Mouse (Mus musculus) CH12F3 (cell line): Measurements from ENCODE around the gene Rpgr.

Experiments used
- in situ Hi-C: fragments of 300-500 bp; cut with MboI; formaldehyde crosslinking; loops from 2 replicates; pipeline ENCODE4 v1.14.3; 2020; ENCODE audit warnings: low sequenced_read_pairs

Rpgr gene

GRCm38 (mm10) chrX:10079981-10080380, 136.7 kb downstream of the Rpgr start:
- in situ Hi-C loops, result no loop called here

- in situ Hi-C loops, result no loop called here
These were observed 142.8 kb downstream of the Rpgr start for GRCm38 (mm10) chrX:10073966-10074365.

DNA sequence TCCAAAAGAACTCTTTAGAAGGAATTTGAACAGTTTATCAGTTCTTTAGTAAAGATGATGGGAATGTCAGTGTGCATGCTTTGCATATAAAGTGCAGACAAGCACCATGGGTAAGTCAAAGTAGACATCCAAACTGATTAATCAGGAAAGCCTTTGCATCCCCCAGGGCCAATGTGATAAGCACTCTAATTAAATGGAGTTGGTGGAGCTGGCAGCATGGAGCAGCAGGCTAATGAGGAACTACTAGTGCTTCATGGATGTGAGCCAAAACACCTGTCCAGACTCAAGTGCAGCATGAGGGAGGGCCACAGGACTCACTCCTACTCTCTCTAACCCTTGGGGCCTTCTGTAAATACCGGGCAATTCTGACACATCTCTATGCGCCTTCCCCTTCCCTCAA, 145.2 kb downstream of the Rpgr start:
- in situ Hi-C loops, result no loop called here

GRCm38 (mm10) chrX:10070689-10071088, 146.0 kb downstream of the Rpgr start:
- in situ Hi-C loops, result no loop called here

DNA sequence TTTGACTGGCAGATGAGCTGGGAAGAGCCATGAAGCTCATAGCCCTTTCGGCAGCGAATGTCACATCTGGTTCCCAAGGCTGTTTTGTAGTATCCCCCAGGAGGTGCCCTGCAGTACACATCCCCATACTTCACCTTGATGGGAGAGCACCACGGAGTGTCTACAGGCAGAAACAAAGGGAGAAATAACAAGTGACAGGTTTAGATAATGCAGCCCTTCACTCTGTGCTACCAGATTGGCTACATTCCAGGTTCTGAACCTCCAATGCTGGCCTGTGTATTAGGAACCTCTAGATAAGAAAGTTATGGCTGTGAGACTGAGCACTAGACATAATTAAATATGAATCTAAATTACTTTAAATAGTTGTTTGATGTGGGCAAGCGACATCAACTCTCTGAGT, 147.3 kb downstream of the Rpgr start:
- in situ Hi-C loops, result no loop called here

DNA sequence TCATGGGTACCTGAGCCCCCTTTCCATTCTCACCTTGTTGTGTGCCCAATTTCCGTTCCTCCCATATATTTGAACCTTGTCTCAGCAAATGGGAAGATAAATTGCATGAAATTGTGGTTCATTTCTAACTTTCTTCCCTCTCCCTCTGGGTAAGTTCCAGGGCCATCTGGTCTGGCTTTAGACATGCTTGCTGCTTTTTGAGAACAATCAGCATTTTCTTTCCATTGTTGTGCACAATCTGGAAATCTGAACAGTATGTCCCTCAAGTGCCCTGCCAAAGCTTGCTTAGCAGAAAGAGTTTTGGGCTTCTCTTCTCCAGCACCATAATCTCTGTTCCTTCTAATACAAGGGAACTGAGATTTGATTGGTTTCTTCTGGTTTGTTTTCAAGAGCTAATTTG, 152.9 kb downstream of the Rpgr start:
- in situ Hi-C loops, result no loop called here

DNA sequence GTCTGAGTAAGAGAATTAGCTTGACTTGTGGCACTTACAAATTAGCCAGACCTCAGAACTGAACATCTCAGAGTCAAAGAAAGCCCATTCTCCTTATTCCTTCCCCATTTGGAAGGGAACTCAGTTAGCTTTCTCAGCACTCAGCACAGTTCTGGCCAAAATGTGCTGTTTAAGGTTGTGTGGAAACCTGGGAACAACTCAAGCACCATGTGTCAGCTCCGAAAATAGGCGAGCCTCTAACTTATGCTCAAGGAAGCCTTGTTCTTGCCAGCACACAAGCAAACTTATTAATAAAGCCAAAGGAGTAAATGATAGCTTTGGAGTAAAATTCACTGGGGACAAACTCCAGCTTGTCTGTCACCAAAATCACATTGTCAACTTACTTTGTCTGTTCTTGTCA, 153.4 kb downstream of the Rpgr start:
- in situ Hi-C loops, result no loop called here

- in situ Hi-C loops, result no loop called here
These were observed 154.5 kb downstream of the Rpgr start for GRCm38 (mm10) chrX:10062201-10062600.

GRCm38 (mm10) chrX:10034666-10035065, 182.1 kb downstream of the Rpgr start:
- in situ Hi-C loops, result no loop called here
